Mouse (Mus musculus) forebrain, embryonic 12.5 days (tissue): Measurements from ENCODE around the gene Dclk3. TPM values are rescaled to one million over a fixed set of nuclear protein-coding genes. Genes with fewer than 3 reads are reported as not detected.

Source experiments
- ATAC-seq: fragments of 200-750 bp; cut with Nextera tagmentation; 2 replicates; pipeline ENCODE4 v1.8.0; 2017; ENCODE audit warnings: moderate TSS enrichment; ENCODE audit not compliant: low FRiP score
- H3K27ac ChIP-seq: fragments of 300-500 bp; sonication (generic); 2 replicates; pipeline ENCODE4 v1.5.1; 2016; ENCODE audit warnings: mild to moderate bottlenecking
- H3K27me3 ChIP-seq: fragments of 300-500 bp; sonication (generic); 2 replicates; pipeline ENCODE4 v1.6.1; 2016; ENCODE audit warnings: mild to moderate bottlenecking
- H3K36me3 ChIP-seq: fragments of 300-500 bp; sonication (generic); replicated peaks from 2 replicates; pipeline ENCODE4 v1.6.1; 2016; ENCODE audit warnings: mild to moderate bottlenecking
- H3K4me1 ChIP-seq: fragments of 300-500 bp; sonication (generic); 2 replicates; pipeline ENCODE4 v1.6.1; 2016
- H3K4me2 ChIP-seq: fragments of 300-500 bp; sonication (generic); 2 replicates; pipeline ENCODE4 v1.6.1; 2016; ENCODE audit warnings: mild to moderate bottlenecking, moderate library complexity
- H3K4me3 ChIP-seq: fragments of 300-500 bp; sonication (generic); replicated peaks from 2 replicates; pipeline ENCODE4 v1.5.1; 2016; ENCODE audit warnings: mild to moderate bottlenecking
- H3K9ac ChIP-seq: fragments of 300-500 bp; sonication (generic); 2 replicates; pipeline ENCODE4 v1.6.1; 2016; ENCODE audit warnings: mild to moderate bottlenecking
- H3K9me3 ChIP-seq: fragments of 300-500 bp; sonication (generic); 2 replicates; pipeline ENCODE4 v1.6.1; 2016
- WGBS: fragments of 180-500 bp; shearing (Covaris S2); methylation state at CpG from one replicate; pipeline ENCODE4 v1.1.7; 2016; 5-methylcytosine and 5-hydroxymethylcytosine counted together
- polyA plus RNA-seq: library from polyadenylated mRNA; unstranded; fragments of >200 nt; fragmentation: Nextera tagmentation; extraction: Ambion mirVana; gene quantifications from 2 replicates; pipeline ENCODE4 v1.2.1, GENCODE M21; 2016

Gene Dclk3
- polyA plus RNA-seq, 1 experiment from 2014 or later, result 1.1 TPM

GRCm38 (mm10) chr9:111412471-111413160 is 26.3 kb upstream of the Dclk3 start:
- Histone ChIP-seq H3K4me1 (no peaks in the 10 kb centered on the region), H3K4me2 (no peak overlapping the region), H3K27ac (no peak overlapping the region), H3K9me3 (no peaks in the 10 kb centered on the region), H3K4me3 (no peak overlapping the region), H3K36me3 (no peaks in the 10 kb centered on the region), H3K27me3 (no peaks in the 10 kb centered on the region), H3K9ac (no peak overlapping the region)
- WGBS, result 76% methylated on average over 16 of the region's 16 CpGs
- ATAC-seq, result peak; percentile 41; the same call in 1 of the 2 replicates

GRCm38 (mm10) chr9:111421862-111422261 is 17.0 kb upstream of the Dclk3 start:
- no peaks in the 10 kb centered on the region for H3K9me3 ChIP-seq
- no peak overlapping the region for H3K9ac ChIP-seq
- H3K4me2 ChIP-seq, result no peak overlapping the region
- H3K4me1 ChIP-seq, result peaks cover 7% of the 10 kb centered on the region; the same call in 1 of the 2 replicates
- ATAC-seq, result no peak
- no peaks in the 10 kb centered on the region; the same call in 1 of the 2 replicates for H3K27me3 ChIP-seq
- no peak overlapping the region for H3K4me3 ChIP-seq
- WGBS, result 74% methylated on average over 2 of the region's 2 CpGs
- no peaks in the 10 kb centered on the region for H3K36me3 ChIP-seq
- H3K27ac ChIP-seq, result no peak overlapping the region

GRCm38 (mm10) chr9:111422567-111422966 is 16.3 kb upstream of the Dclk3 start:
- Histone ChIP-seq H3K9ac (no peak overlapping the region), H3K27me3 (no peaks in the 10 kb centered on the region; the same call in 1 of the 2 replicates), H3K4me2 (no peak overlapping the region), H3K27ac (no peak overlapping the region), H3K36me3 (no peaks in the 10 kb centered on the region), H3K4me3 (no peak overlapping the region), H3K4me1 (peaks cover 7% of the 10 kb centered on the region; the same call in 1 of the 2 replicates), H3K9me3 (no peaks in the 10 kb centered on the region)
- WGBS, result 72% methylated on average over 5 of the region's 5 CpGs
- no peak for ATAC-seq

GRCm38 (mm10) chr9:111425113-111425512 is 13.8 kb upstream of the Dclk3 start:
- no peak overlapping the region for H3K27ac ChIP-seq
- no peak overlapping the region for H3K4me2 ChIP-seq
- no peaks in the 10 kb centered on the region for H3K36me3 ChIP-seq
- H3K27me3 ChIP-seq, result no peaks in the 10 kb centered on the region; the same call in 1 of the 2 replicates
- H3K4me1 ChIP-seq, result peaks cover 7% of the 10 kb centered on the region; the same call in 1 of the 2 replicates
- WGBS, result 66% methylated on average over 6 of the region's 6 CpGs
- no peak overlapping the region for H3K4me3 ChIP-seq
- no peaks in the 10 kb centered on the region for H3K9me3 ChIP-seq
- no peak overlapping the region for H3K9ac ChIP-seq
- no peak for ATAC-seq

GRCm38 (mm10) chr9:111425952-111426351 is 12.9 kb upstream of the Dclk3 start:
- ATAC-seq, result no peak
- Histone ChIP-seq H3K9me3 (no peaks in the 10 kb centered on the region), H3K4me2 (no peak overlapping the region), H3K4me1 (peaks cover 7% of the 10 kb centered on the region; the same call in 1 of the 2 replicates), H3K36me3 (no peaks in the 10 kb centered on the region), H3K27ac (no peak overlapping the region), H3K27me3 (no peaks in the 10 kb centered on the region; the same call in 1 of the 2 replicates), H3K4me3 (no peak overlapping the region), H3K9ac (no peak overlapping the region)
- WGBS, result 81% methylated on average over 4 of the region's 4 CpGs

- ATAC-seq, result no peak
- WGBS, result 85% methylated on average over 9 of the region's 9 CpGs
These were observed 10.9 kb upstream of the Dclk3 start for GRCm38 (mm10) chr9:111427891-111428555.

GRCm38 (mm10) chr9:111428698-111429362 is 10.1 kb upstream of the Dclk3 start:
- peaks cover 7% of the 10 kb centered on the region; the same call in 1 of the 2 replicates for H3K4me1 ChIP-seq
- H3K27ac ChIP-seq, result no peak overlapping the region
- H3K27me3 ChIP-seq, result no peaks in the 10 kb centered on the region
- H3K9ac ChIP-seq, result no peak overlapping the region
- ATAC-seq, result no peak
- no peaks in the 10 kb centered on the region for H3K9me3 ChIP-seq
- no peak overlapping the region for H3K4me3 ChIP-seq
- H3K36me3 ChIP-seq, result no peaks in the 10 kb centered on the region
- WGBS, result 81% methylated on average over 8 of the region's 8 CpGs
- no peak overlapping the region for H3K4me2 ChIP-seq

More at GRCm38 (mm10) chr9:111427891-111428555, 10.9 kb upstream of the Dclk3 start:
- Histone ChIP-seq H3K27ac (no peak overlapping the region), H3K36me3 (no peaks in the 10 kb centered on the region), H3K27me3 (no peaks in the 10 kb centered on the region; the same call in 1 of the 2 replicates), H3K9ac (no peak overlapping the region), H3K4me3 (no peak overlapping the region), H3K4me2 (no peak overlapping the region), H3K4me1 (peaks cover 7% of the 10 kb centered on the region; the same call in 1 of the 2 replicates), H3K9me3 (no peaks in the 10 kb centered on the region)

GRCm38 (mm10) chr9:111429363-111429750 is 9.5 kb upstream of the Dclk3 start:
- H3K9me3 ChIP-seq, result no peaks in the 10 kb centered on the region
- peaks cover 7% of the 10 kb centered on the region; the same call in 1 of the 2 replicates for H3K4me1 ChIP-seq
- no peak overlapping the region for H3K4me2 ChIP-seq
- no peak overlapping the region for H3K9ac ChIP-seq
- no peaks in the 10 kb centered on the region for H3K36me3 ChIP-seq
- ATAC-seq, result no peak
- no peaks in the 10 kb centered on the region for H3K27me3 ChIP-seq
- WGBS, result 50% methylated on average over 2 of the region's 2 CpGs
- H3K27ac ChIP-seq, result no peak overlapping the region
- H3K4me3 ChIP-seq, result no peak overlapping the region

- H3K27ac ChIP-seq, result no peak overlapping the region
- no peaks in the 10 kb centered on the region for H3K9me3 ChIP-seq
- H3K36me3 ChIP-seq, result no peaks in the 10 kb centered on the region
- WGBS, result 79% methylated on average over 2 of the region's 2 CpGs
- H3K4me1 ChIP-seq, result peaks cover 4% of the 10 kb centered on the region; the same call in 1 of the 2 replicates
- H3K4me2 ChIP-seq, result no peak overlapping the region
- no peak overlapping the region for H3K9ac ChIP-seq
- H3K4me3 ChIP-seq, result no peak overlapping the region
- no peak for ATAC-seq
- peaks cover 35% of the 10 kb centered on the region for H3K27me3 ChIP-seq
These were observed 3.5 kb upstream of the Dclk3 start for GRCm38 (mm10) chr9:111435429-111435828.

- Histone ChIP-seq H3K27ac (no peak overlapping the region), H3K9me3 (no peaks in the 10 kb centered on the region), H3K4me3 (no peak overlapping the region), H3K4me2 (no peak overlapping the region), H3K36me3 (no peaks in the 10 kb centered on the region), H3K4me1 (peaks cover 4% of the 10 kb centered on the region; the same call in 1 of the 2 replicates), H3K27me3 (peaks cover 42% of the 10 kb centered on the region), H3K9ac (no peak overlapping the region)
- 55% methylated on average over 8 of the region's 8 CpGs for WGBS
- ATAC-seq, result no peak
These were observed 938 bp downstream of the Dclk3 start for GRCm38 (mm10) chr9:111439836-111440201.

- Histone ChIP-seq H3K27ac (no peak overlapping the region), H3K4me1 (peaks cover 4% of the 10 kb centered on the region; the same call in 1 of the 2 replicates), H3K9ac (no peak overlapping the region), H3K9me3 (no peaks in the 10 kb centered on the region), H3K36me3 (no peaks in the 10 kb centered on the region), H3K4me2 (no peak overlapping the region), H3K4me3 (no peak overlapping the region), H3K27me3 (peaks cover 42% of the 10 kb centered on the region)
- no peak for ATAC-seq
- 83% methylated on average over 6 of the region's 6 CpGs for whole genome bisulfite sequencing
These were observed 1.6 kb downstream of the Dclk3 start for GRCm38 (mm10) chr9:111440446-111440845.

GRCm38 (mm10) chr9:111441151-111441550 is 2.3 kb downstream of the Dclk3 start:
- H3K4me2 ChIP-seq, result no peak overlapping the region
- no peaks in the 10 kb centered on the region for H3K9me3 ChIP-seq
- H3K36me3 ChIP-seq, result no peaks in the 10 kb centered on the region
- WGBS, result 90% methylated on average over 2 of the region's 2 CpGs
- no peak overlapping the region for H3K9ac ChIP-seq
- H3K4me3 ChIP-seq, result no peak overlapping the region
- H3K27me3 ChIP-seq, result peaks cover 42% of the 10 kb centered on the region
- ATAC-seq, result no peak
- H3K4me1 ChIP-seq, result peaks cover 4% of the 10 kb centered on the region; the same call in 1 of the 2 replicates
- H3K27ac ChIP-seq, result no peak overlapping the region
